Mouse (Mus musculus): ENCODE results near the gene Krt87. TPM values are rescaled to one million over a fixed set of nuclear protein-coding genes. Genes with fewer than 3 reads are reported as not detected.

Gene Krt87
- total and polyA plus RNA-seq, 3 experiments = not detected

- no peak for TF ChIP-seq SIN3A (IDR thresholded peaks at IDR 0.05; ENCODE audit: low read length)
- TF ChIP-seq MEF2A (IDR thresholded peaks at IDR 0.05; ENCODE audit: extremely low read depth, insufficient replicate concordance, low read depth, low read length, poor library complexity, severe bottlenecking) = no peak
- TF ChIP-seq E2F4 (IDR thresholded peaks at IDR 0.05; ENCODE audit: borderline replicate concordance, low read depth, low read length) = no peak
- TF ChIP-seq NRF1 (IDR thresholded peaks at IDR 0.05; ENCODE audit: insufficient read depth, low read depth, low read length, poor library complexity, severe bottlenecking) = no peak
- TF ChIP-seq MYC (IDR thresholded peaks at IDR 0.05; ENCODE audit: low read depth, low read length) = no peak
- TF ChIP-seq CHD1 (IDR thresholded peaks at IDR 0.05; ENCODE audit: low read depth, low read length) = no peak
- TF ChIP-seq ETS1 (IDR thresholded peaks at IDR 0.05; ENCODE audit: low read depth, low read length) = no peak
- TF ChIP-seq KAT2A (conservative IDR thresholded peaks at IDR 0.05; ENCODE audit: low read depth, low read length) = no peak
- no peak for TF ChIP-seq POLR2AphosphoS2 (IDR thresholded peaks at IDR 0.05; ENCODE audit: low read length)
- Histone ChIP-seq H3K79me2 (ENCODE audit: control insufficient read depth, insufficient read depth, low read length, poor library complexity) (no peaks in the 10 kb centered on the region), H3K36me3 (ENCODE audit: control insufficient read depth in 1 of 2, insufficient read depth in 2 of 2, low read length in 2 of 2) (no peaks in the 10 kb centered on the region), H3K27me3 (ENCODE audit: control insufficient read depth in 1 of 2, insufficient read depth in 2 of 2, low read length in 2 of 2) (no peaks in the 10 kb centered on the region), H3K4me1 (ENCODE audit: control insufficient read depth in 1 of 2, insufficient read depth in 2 of 2, low read length in 2 of 2) (no peaks in the 10 kb centered on the region), H3K4me3 (ENCODE audit: control insufficient read depth in 1 of 2, insufficient read depth in 1 of 2, low read depth in 2 of 2, low read length in 2 of 2) (no peak overlapping the region), H3K9ac (ENCODE audit: control insufficient read depth, low read depth, low read length, poor library complexity, severe bottlenecking) (no peak overlapping the region), H3K9me3 (replicated peaks; ENCODE audit: insufficient read depth, low read length) (no peaks in the 10 kb centered on the region), H3K27ac (ENCODE audit: control insufficient read depth, low read depth, low read length) (no peak overlapping the region)
- DNase-seq (ENCODE audit: low read depth, low spot score) = no peak
Measured at GRCm38 (mm10) chr15:101413916-101414635, 24.5 kb downstream of the Krt87 start.

GRCm38 (mm10) chr15:101412188-101412587 is 26.4 kb downstream of the Krt87 start:
- H3K9ac ChIP-seq (ENCODE audit: control insufficient read depth, low read depth, low read length, poor library complexity, severe bottlenecking) = no peak overlapping the region
- H3K27ac ChIP-seq (ENCODE audit: control insufficient read depth, low read depth, low read length) = no peak overlapping the region
- no peaks in the 10 kb centered on the region for H3K36me3 ChIP-seq (ENCODE audit: control insufficient read depth in 1 of 2, insufficient read depth in 2 of 2, low read length in 2 of 2)
- H3K27me3 ChIP-seq (ENCODE audit: control insufficient read depth in 1 of 2, insufficient read depth in 2 of 2, low read length in 2 of 2) = no peaks in the 10 kb centered on the region
- no peak overlapping the region for H3K4me3 ChIP-seq (ENCODE audit: control insufficient read depth in 1 of 2, insufficient read depth in 1 of 2, low read depth in 2 of 2, low read length in 2 of 2)
- H3K9me3 ChIP-seq (replicated peaks; ENCODE audit: insufficient read depth, low read length) = no peaks in the 10 kb centered on the region
- DNase-seq (ENCODE audit: low read depth, low spot score) = no peak
- no peak for TF ChIP-seq TCF12 (IDR thresholded peaks at IDR 0.05; ENCODE audit: low read depth, low read length)
- TF ChIP-seq ZC3H11A (IDR thresholded peaks at IDR 0.05; ENCODE audit: low read depth, low read length) = no peak
- H3K4me1 ChIP-seq (ENCODE audit: control insufficient read depth in 1 of 2, insufficient read depth in 2 of 2, low read length in 2 of 2) = no peaks in the 10 kb centered on the region
- H3K79me2 ChIP-seq (ENCODE audit: control insufficient read depth, insufficient read depth, low read length, poor library complexity) = no peaks in the 10 kb centered on the region

GRCm38 (mm10) chr15:101410775-101411174 is 27.8 kb downstream of the Krt87 start, which contains the start of gene Krt7:
Krt7 (plus strand) TSS chr15:101411043.
- no peak for DNase-seq (ENCODE audit: low read depth, low spot score)
- H3K27me3 ChIP-seq (ENCODE audit: control insufficient read depth in 1 of 2, insufficient read depth in 2 of 2, low read length in 2 of 2) = no peaks in the 10 kb centered on the region
- H3K9me3 ChIP-seq (replicated peaks; ENCODE audit: insufficient read depth, low read length) = no peaks in the 10 kb centered on the region
- no peaks in the 10 kb centered on the region for H3K4me1 ChIP-seq (ENCODE audit: control insufficient read depth in 1 of 2, insufficient read depth in 2 of 2, low read length in 2 of 2)
- no peak within 1 kb of the TSS for H3K4me3 ChIP-seq (ENCODE audit: control insufficient read depth in 1 of 2, insufficient read depth in 1 of 2, low read depth in 2 of 2, low read length in 2 of 2)
- H3K27ac ChIP-seq (ENCODE audit: control insufficient read depth, low read depth, low read length) = no peak within 1 kb of the TSS
- TF ChIP-seq MYB (IDR thresholded peaks at IDR 0.05; ENCODE audit: low read depth, low read length) = no peak
- no peak for TF ChIP-seq POLR2AphosphoS2 (IDR thresholded peaks at IDR 0.05; ENCODE audit: low read length)
- TF ChIP-seq USF1 (IDR thresholded peaks at IDR 0.05; ENCODE audit: low read depth, low read length) = no peak
- no peak for TF ChIP-seq RCOR1 (IDR thresholded peaks at IDR 0.05; ENCODE audit: low read depth, low read length)
- TF ChIP-seq SMC3 (IDR thresholded peaks at IDR 0.05; ENCODE audit: low read depth, low read length) = no peak
- TF ChIP-seq JUND (IDR thresholded peaks at IDR 0.05; ENCODE audit: low read depth, low read length) = no peak
- TF ChIP-seq TAL1 (IDR thresholded peaks at IDR 0.05; ENCODE audit: low read length) = no peak
- TF ChIP-seq MAFK (IDR thresholded peaks at IDR 0.05; ENCODE audit: borderline replicate concordance, low read depth, low read length) = no peak
- TF ChIP-seq MAX (IDR thresholded peaks at IDR 0.05; ENCODE audit: low read length) = no peak
- TF ChIP-seq MEF2A (IDR thresholded peaks at IDR 0.05; ENCODE audit: extremely low read depth, insufficient replicate concordance, low read depth, low read length, poor library complexity, severe bottlenecking) = no peak
- TF ChIP-seq ZNF384 (IDR thresholded peaks at IDR 0.05; ENCODE audit: low read depth, low read length) = no peak
- no peak for TF ChIP-seq ELF1 (IDR thresholded peaks at IDR 0.05; ENCODE audit: low read depth, low read length)
- TF ChIP-seq MXI1 (IDR thresholded peaks at IDR 0.05; ENCODE audit: low read depth, low read length) = no peak
- no peak for TF ChIP-seq POLR2A (IDR thresholded peaks at IDR 0.05; ENCODE audit: control insufficient read depth in 1 of 2, insufficient read depth in 1 of 2, low read depth in 1 of 2, low read length in 2 of 2, poor library complexity in 1 of 2)
- H3K9ac ChIP-seq (ENCODE audit: control insufficient read depth, low read depth, low read length, poor library complexity, severe bottlenecking) = no peak within 1 kb of the TSS
- H3K36me3 ChIP-seq (ENCODE audit: control insufficient read depth in 1 of 2, insufficient read depth in 2 of 2, low read length in 2 of 2) = no peaks in the 10 kb centered on the region
- no peaks in the 10 kb centered on the region for H3K79me2 ChIP-seq (ENCODE audit: control insufficient read depth, insufficient read depth, low read length, poor library complexity)

Data from MEL (cell line).